Mouse (Mus musculus) G1E (cell line): ENCODE data around the gene Baiap2.

Source experiments
- CTCF ChIP-seq: IDR thresholded peaks from 2 replicates; pipeline ENCODE4 v1.5.1; 2012; ENCODE audit warnings: low read depth, low read length, inconsistent platforms, mixed read lengths
- GATA1 ChIP-seq: IDR thresholded peaks from 2 replicates; pipeline ENCODE4 v1.6.1; 2012; ENCODE audit warnings: borderline replicate concordance, low read length, inconsistent platforms, mixed read lengths

- no peak for TF ChIP-seq CTCF
- no peak for TF ChIP-seq GATA1
These were observed 10.8 kb upstream of the Baiap2 start for GRCm38 (mm10) chr11:119931809-119932208.
